In genomic region chr2:26309739-26310138, GRCm38 (mm10) we compare ENCODE assay signal across 8 mouse cellular contexts. TPM values are rescaled to one million over a fixed set of nuclear protein-coding genes. Genes with fewer than 3 reads are reported as not detected.
DNase-seq lines count a peak whose midpoint lies in the region; ATAC-seq and TF ChIP-seq lines count a peak whose summit lies in the region.

No protein-coding gene starts in this region.

- TF ChIP-seq CTCF in embryonic fibroblast, embryonic 13.5 days (IDR thresholded peaks at IDR 0.05; ENCODE audit: borderline replicate concordance, insufficient read depth, low read length) = no peak
- no peak for TF ChIP-seq CTCF in kidney, adult 2 months (conservative IDR thresholded peaks at IDR 0.05; ENCODE audit: insufficient read depth, insufficient read length, low read depth, low read length)

- H3K4me3 ChIP-seq in embryonic fibroblast, embryonic 13.5 days (ENCODE audit: insufficient read depth, low read length) = no peak overlapping the region
- H3K4me3 ChIP-seq in kidney, adult 2 months (ENCODE audit: insufficient read depth, low read depth, low read length) = no peak overlapping the region

- H3K27ac ChIP-seq in embryonic fibroblast, embryonic 13.5 days (ENCODE audit: insufficient read depth, low read length) = peak overlapping the region; percentile 90
- H3K27ac ChIP-seq in kidney, adult 2 months (ENCODE audit: insufficient read depth, low read depth, low read length) = peak overlapping the region; percentile 64; the same call in 1 of the 2 replicates

- H3K27me3 ChIP-seq in kidney, adult 2 months (replicated peaks; ENCODE audit: control insufficient read depth, insufficient read depth, low read length) = no peaks in the 10 kb centered on the region

- WGBS in kidney, adult 2 months = 28% methylated on average over 10 of the region's 10 CpGs

- no peaks in the 10 kb centered on the region for H3K36me3 ChIP-seq in kidney, adult 2 months (ENCODE audit: control insufficient read depth, insufficient read depth, low read length)

- no peak; the same call in 1 of the 2 replicates for TF ChIP-seq POLR2A in embryonic fibroblast, embryonic 13.5 days (IDR thresholded peaks at IDR 0.05; ENCODE audit: low read depth, low read length)
- no peak for TF ChIP-seq POLR2A in kidney, adult 2 months (IDR thresholded peaks at IDR 0.05; ENCODE audit: low read depth, low read length)

- peaks cover 8% of the 10 kb centered on the region for H3K4me1 ChIP-seq in embryonic fibroblast, embryonic 13.5 days (ENCODE audit: control insufficient read depth, insufficient read depth, low read length)
- no peaks in the 10 kb centered on the region; the same call in 1 of the 2 replicates for H3K4me1 ChIP-seq in kidney, adult 2 months (ENCODE audit: control insufficient read depth, insufficient read depth, low read length)

- ATAC-seq in erythroblast, adult 5-6 weeks (replicated peaks; ENCODE audit: low FRiP score, poor library complexity, severe bottlenecking) = no peak

- DNase-seq in ZHBTc4 (ENCODE audit: low read depth, low spot score) = peak; percentile 30
- peak; percentile 61 for DNase-seq in kidney, adult 2 months
- DNase-seq in mesoderm, embryonic 11.5 days (ENCODE audit: low read depth, low spot score) = peak; percentile 89
- DNase-seq in urinary bladder, adult 18-20 months (ENCODE audit: low spot score in 2 of 2) = no peak
- no peak for DNase-seq in natural killer cell, adult 2 months (ENCODE audit: low spot score in 2 of 2)
- DNase-seq in gastrocnemius, postnatal 10 days = no peak

RNA-seq across cellular contexts. Expression of gene Gpsm1, which starts 5.6 kb away (rescaled TPM):
- polyA plus RNA-seq in embryonic fibroblast, embryonic 13.5 days (2011; ENCODE audit: insufficient read length, low read depth, missing spikeins) = 22.1 and 26.8 TPM in 2 replicates
- polyA plus RNA-seq in kidney, adult 2 months (2012; rRNA removed) = 9.3 and 13.1 TPM in 2 replicates
- total RNA-seq in erythroblast, adult 5-6 weeks (2015; ENCODE audit: low replicate concordance) = 0.77 and 1.5 TPM in 2 replicates
- total RNA-seq in erythroblast, adult 5-6 weeks (2017; ENCODE audit: low replicate concordance) = 1.7 and 2.0 TPM in 2 replicates
- total RNA-seq in gastrocnemius, postnatal 10 days (2021) = 10 to 100 TPM; 12.9 to 16.6 TPM

RNA-seq across cellular contexts. Expression of gene Ccdc187, which starts 15.4 kb away (rescaled TPM):
- polyA plus RNA-seq in embryonic fibroblast, embryonic 13.5 days (2011; ENCODE audit: insufficient read length, low read depth, missing spikeins) = not detected in 2 replicates
- 0.02 and 0.12 TPM in 2 replicates for polyA plus RNA-seq in kidney, adult 2 months (2012; rRNA removed)
- not detected in 2 replicates for total RNA-seq in erythroblast, adult 5-6 weeks (2015; ENCODE audit: low replicate concordance)
- not detected in 2 replicates for total RNA-seq in erythroblast, adult 5-6 weeks (2017; ENCODE audit: low replicate concordance)
- under 1 TPM; 0.09 to 0.14 TPM for total RNA-seq in gastrocnemius, postnatal 10 days (2021)

RNA-seq across cellular contexts. Expression of gene Dnlz, which starts 42.2 kb away (rescaled TPM):
- polyA plus RNA-seq in embryonic fibroblast, embryonic 13.5 days (2011; ENCODE audit: insufficient read length, low read depth, missing spikeins) = 18.2 and 21.2 TPM in 2 replicates
- 26.9 and 28.8 TPM in 2 replicates for polyA plus RNA-seq in kidney, adult 2 months (2012; rRNA removed)
- 2.7 TPM in 1 of 2 replicates, not detected in the other for total RNA-seq in erythroblast, adult 5-6 weeks (2015; ENCODE audit: low replicate concordance)
- total RNA-seq in erythroblast, adult 5-6 weeks (2017; ENCODE audit: low replicate concordance) = 1.1 and 2.0 TPM in 2 replicates
- 10 to 100 TPM; 18.0 to 18.9 TPM for total RNA-seq in gastrocnemius, postnatal 10 days (2021)

RNA-seq across cellular contexts. Expression of gene Card9, which starts 51.0 kb away (rescaled TPM):
- not detected in 2 replicates for polyA plus RNA-seq in embryonic fibroblast, embryonic 13.5 days (2011; ENCODE audit: insufficient read length, low read depth, missing spikeins)
- 2.1 and 2.5 TPM in 2 replicates for polyA plus RNA-seq in kidney, adult 2 months (2012; rRNA removed)
- total RNA-seq in erythroblast, adult 5-6 weeks (2015; ENCODE audit: low replicate concordance) = 5.9 and 11.9 TPM in 2 replicates
- 20.4 and 32.5 TPM in 2 replicates for total RNA-seq in erythroblast, adult 5-6 weeks (2017; ENCODE audit: low replicate concordance)
- 1 to 10 TPM in 1 of 2 experiments, under 1 TPM in 1; 0.82 to 1.5 TPM for total RNA-seq in gastrocnemius, postnatal 10 days (2021)

Comparison
In these comparisons a context has a peak if more than half of its experiments do, and no peak if none do; other contexts are left out.
1. DNase-seq: peak in ZHBTc4 (single experiment), kidney, adult 2 months (single experiment) and mesoderm, embryonic 11.5 days (single experiment); none in urinary bladder, adult 18-20 months (0 of 2), natural killer cell, adult 2 months (0 of 2) and gastrocnemius, postnatal 10 days (single experiment).
2. RNA of gene Gpsm1, which starts 5.6 kb away (total RNA-seq): 12.9 to 16.6 TPM in gastrocnemius, postnatal 10 days; 0.77 to 2.0 TPM in erythroblast, adult 5-6 weeks; every median in the first group is over 4 times any median in the second.
3. RNA of gene Dnlz, which starts 42.2 kb away (total RNA-seq): 18.0 to 18.9 TPM in gastrocnemius, postnatal 10 days; 1.1 to 2.7 TPM in erythroblast, adult 5-6 weeks; every median in the first group is over 4 times any median in the second.